Mouse (Mus musculus) right cerebral cortex, postnatal 10 days (tissue): Measurements from ENCODE around the gene Epb41l3.
A peak's percentile ranks its signal among the peaks of the same experiment; 100 is the strongest.

Experiments used
- DNase-seq, 2 experiments: peaks; one replicate each; pipeline ENCODE4 v3.0.0; 2021; ENCODE audit warnings: low spot score in 2 of 2

Gene Epb41l3

DNA sequence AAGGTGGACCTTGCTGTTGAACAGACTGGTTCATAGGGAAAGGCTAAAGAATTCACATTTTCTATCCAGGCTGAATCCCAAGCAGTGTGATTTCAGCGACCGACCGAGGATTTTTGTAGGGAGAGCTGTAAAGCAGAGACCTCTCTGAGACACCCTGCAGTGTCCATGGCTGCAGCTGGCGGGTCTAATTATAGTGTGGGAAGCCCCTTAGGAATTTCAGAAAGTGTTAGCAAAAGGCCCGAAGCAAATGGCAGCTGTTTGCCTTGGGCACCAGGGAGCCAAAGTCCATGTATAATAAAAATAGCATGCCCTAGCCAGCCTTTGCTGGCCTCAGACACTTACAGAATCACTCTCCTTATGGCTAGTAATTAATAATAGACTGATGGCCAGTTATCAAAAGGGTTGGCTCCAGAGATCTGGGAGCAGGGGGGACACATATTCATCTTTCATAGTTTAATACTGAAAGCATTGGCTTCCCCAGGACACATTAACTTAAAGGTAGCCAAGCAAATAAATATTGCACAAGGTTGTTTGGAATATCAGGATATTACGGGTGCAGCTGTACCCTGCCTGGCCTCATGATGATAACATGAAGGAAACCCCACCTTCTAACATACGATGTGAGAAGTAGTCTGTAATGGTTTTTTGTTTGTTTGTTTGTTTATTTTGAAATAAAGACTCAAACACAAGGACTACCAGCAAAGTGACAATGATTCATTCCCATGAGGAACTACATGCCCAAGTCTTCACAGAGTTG, 106.3 kb downstream of the Epb41l3 start:
- no peak for DNase-seq

DNA sequence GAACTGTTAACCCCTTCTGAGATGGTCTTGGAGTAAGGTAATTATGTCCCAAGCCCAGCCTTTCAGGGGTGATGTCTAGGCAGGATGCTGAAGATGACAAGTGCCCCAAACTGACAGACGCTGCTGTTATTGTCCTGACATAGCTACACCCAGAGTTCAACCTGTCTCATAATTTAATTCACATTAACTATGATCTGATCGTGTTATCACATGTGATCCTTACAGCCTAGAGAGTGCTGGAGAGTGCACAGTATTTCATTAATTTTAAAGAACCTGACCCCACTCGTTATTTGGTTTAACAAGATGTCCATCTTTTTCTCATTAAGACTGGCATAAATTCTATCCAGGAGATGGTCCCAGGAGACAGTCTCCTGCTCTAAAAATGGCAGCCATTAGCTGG, 112.3 kb downstream of the Epb41l3 start:
- DNase-seq, result no peak

- no peak for DNase-seq
Observed at GRCm38 (mm10) chr17:69192863-69193493, 117.5 kb downstream of the Epb41l3 start.

DNA sequence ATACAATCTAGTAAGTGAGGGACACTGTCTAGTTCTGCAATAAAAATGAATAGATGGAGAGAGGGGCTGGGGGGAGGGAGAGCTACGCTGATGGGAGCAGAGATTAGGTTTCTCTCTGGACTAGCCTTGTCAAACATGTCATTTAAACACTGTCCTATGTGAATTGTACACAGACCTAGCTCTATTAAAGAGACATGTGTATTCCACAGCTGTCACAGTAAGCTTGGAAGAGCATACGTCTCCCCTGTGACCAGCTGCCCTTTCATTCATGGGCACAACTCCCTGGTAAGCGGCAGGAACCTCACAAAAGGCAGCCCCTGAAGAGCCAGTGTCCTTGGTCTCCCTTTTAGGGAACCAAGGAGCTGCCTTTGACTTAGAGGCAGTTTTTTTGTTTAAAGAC, 119.1 kb downstream of the Epb41l3 start:
- DNase-seq, result no peak

GRCm38 (mm10) chr17:69195758-69196157, 120.3 kb downstream of the Epb41l3 start:
- no peak for DNase-seq

DNA sequence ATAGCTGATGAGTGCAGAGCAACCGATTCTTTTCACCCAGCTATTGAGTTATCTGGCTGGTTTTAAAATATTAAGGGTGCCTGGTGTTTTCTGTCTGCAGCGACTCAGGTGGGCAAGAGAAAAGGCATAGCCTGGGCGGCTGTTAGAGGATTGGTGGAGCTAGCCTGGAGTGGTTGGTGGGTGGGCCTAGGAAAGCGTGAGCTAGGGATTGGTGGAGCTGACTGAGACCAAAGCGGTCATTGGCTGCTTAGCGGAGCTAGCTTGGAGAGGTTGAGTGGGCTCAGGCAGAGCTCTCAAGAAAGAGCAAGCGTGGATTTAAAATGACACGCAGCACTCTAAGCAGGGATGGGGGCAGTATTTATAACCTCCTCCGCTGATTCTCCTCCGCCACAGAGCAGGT, 121.2 kb downstream of the Epb41l3 start:
- DNase-seq, result no peak

GRCm38 (mm10) chr17:69198805-69199204, 123.3 kb downstream of the Epb41l3 start:
- no peak for DNase-seq

DNA sequence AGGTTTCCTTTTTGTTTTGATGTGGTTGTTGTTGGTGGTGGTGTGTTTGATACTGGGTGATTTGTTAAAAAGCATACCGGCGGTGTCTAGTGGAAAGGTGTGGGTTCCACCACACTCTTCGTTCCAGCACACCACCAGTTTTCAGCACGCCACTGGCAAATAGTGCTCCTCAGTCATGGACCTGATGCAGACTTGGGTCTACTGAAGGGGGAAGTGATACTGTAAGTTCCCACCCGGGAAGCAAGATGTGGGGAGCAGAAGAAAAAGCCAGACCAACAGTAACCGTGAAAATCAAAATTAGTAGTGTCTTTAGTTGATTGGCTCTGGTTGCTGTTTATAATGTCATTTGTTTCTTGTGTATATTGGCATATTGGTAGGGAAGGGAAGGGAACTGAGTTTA, 124.3 kb downstream of the Epb41l3 start:
- no peak for DNase-seq

GRCm38 (mm10) chr17:69200936-69201335, 125.5 kb downstream of the Epb41l3 start:
- no peak for DNase-seq

- DNase-seq, result no peak
Observed at GRCm38 (mm10) chr17:69205282-69205999, 130.0 kb downstream of the Epb41l3 start.

DNA sequence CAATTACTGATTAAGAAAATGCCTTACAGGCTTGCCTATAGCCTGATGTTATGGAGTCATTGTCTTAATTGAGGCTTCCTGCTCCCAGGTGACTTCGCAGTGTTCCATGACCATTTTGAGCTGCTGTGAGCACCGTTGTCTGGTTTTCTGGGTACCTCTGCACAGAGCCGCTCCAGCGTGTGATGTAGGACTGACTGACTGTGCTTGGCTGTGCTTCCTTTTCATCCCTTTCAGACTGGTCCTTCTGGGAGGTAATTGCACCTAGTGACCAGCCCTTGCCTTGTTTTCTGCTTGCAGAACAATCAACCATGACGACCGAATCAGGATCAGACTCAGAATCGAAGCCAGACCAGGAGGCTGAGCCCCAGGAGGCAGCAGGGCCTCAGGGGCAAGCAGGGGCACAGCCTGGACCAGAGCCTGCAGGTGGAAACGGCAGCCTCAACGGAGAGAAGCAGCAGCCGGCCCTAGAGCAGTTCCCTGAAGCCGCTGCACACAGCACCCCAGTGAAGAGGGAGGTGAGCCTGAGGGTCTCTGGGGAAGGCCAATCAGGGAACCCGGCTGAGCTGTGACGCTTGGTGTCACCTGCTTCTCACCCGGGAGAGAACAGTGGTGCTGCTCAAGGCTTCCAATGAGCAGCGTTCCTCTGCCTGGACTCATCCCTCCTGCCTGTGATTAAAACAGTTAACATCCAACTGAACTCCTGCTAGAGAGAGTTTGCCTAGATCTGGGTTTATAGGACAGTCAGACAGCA, 132.3 kb downstream of the Epb41l3 start:
- no peak for DNase-seq

DNA sequence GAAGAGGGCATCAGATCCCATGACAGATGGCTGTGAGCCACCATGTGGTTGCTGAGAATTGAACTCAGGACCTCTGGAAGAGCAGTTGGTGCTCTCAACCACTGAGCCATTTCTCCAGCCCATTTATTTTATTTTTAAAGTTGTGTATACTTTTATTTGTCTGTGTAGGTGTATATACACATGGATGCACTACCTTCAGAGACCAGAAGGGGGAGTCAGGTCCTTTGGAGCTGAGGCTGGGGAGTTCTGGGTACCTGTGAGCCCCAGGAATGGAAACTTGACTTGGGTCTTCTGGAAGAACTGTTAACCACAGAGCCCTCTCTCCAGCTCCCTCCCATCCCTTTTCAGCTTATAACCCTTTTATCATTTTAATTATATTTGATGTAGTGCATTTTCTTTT, 135.6 kb downstream of the Epb41l3 start:
- no peak for DNase-seq

DNA sequence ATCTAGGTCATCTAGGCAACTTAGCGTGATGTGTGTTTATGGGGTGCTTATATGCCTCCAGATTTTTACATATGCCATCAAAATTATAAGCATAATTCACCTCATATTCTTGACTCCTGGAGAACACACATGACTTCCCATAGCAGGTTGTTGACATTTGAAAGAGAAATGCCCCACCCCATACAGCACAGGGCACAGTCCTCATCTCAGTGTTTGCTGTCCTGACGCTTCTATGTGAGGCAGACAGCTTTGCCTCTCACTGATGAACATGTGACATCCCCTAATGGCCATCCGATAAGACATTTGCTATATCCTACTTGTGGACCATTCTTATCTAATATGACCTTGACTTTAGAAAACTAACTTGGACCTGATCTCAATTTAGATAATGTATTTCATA, 140.6 kb downstream of the Epb41l3 start:
- no peak for DNase-seq

- DNase-seq, result no peak
Observed at GRCm38 (mm10) chr17:69220849-69221248, 145.4 kb downstream of the Epb41l3 start.

GRCm38 (mm10) chr17:69221377-69221776, 145.9 kb downstream of the Epb41l3 start:
- DNase-seq, result no peak

- DNase-seq, result no peak
Observed at GRCm38 (mm10) chr17:69221966-69222692, 146.6 kb downstream of the Epb41l3 start.

DNA sequence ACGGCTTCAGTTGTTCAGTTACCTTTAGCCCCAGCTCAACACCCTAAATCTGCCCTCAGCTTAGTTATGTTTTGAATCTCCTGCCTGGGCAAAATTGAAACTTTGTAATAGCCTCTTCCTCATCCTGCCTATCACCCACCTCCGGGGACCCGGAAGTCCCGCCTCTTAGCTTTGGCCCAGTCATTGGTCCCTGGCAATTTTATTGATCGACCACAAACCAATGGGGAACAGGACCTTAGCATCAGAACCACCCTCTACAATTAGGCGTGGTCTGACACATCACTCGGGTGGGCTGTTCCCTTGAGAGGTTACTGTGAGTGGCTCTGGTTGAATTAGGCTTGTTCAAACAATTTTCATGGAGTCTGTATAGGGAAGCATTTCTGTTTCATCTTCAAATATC, 150.5 kb downstream of the Epb41l3 start:
- DNase-seq, result no peak

DNA sequence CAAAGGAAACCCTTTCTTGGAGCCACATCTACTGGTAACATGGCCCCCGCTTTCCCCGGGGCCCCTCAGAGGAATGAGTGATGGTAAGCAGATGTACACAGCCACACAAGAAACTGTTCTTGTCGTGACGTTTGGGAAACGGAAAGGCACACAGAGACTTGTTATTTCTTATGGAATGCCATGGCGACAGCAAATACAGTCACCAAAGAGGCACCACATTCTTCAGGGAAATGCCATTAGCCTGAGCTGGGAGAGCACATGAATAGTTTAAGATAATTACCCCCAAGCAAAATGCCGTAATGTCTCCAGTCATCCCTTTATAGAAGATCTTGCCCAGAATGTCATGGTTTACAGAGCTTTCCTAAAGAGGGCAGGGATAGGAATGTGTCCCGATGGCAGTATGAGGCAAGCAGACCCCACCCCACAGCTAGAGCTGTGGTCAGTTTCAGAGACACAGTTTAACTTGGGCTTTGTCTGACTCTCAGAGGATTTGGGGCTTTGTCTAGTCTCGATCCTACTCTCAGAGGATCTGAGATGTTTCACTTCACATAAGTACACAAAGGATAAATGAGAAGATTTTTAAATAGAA, 152.0 kb downstream of the Epb41l3 start:
- DNase-seq, result no peak

GRCm38 (mm10) chr17:69229451-69229850, 154.0 kb downstream of the Epb41l3 start:
- no peak for DNase-seq

GRCm38 (mm10) chr17:69230131-69230621, 154.7 kb downstream of the Epb41l3 start:
- DNase-seq, result peak in 1 of 2 experiments; percentile 46

- no peak for DNase-seq
Observed at GRCm38 (mm10) chr17:69231360-69231759, 155.9 kb downstream of the Epb41l3 start.
